Mouse (Mus musculus) midbrain, embryonic 11.5 days (tissue): ENCODE results near the gene Dgkg. TPM values are rescaled to one million over a fixed set of nuclear protein-coding genes. Genes with fewer than 3 reads are reported as not detected.
A peak's percentile ranks its signal among the peaks of the same experiment; 100 is the strongest.

Experiments
- ATAC-seq: fragments of 200-750 bp; cut with Nextera tagmentation; 2 replicates; pipeline ENCODE4 v1.8.0; 2017; ENCODE audit warnings: moderate TSS enrichment, moderate library complexity; ENCODE audit not compliant: low FRiP score
- DNase-seq: peaks from one replicate; pipeline ENCODE4 v3.0.0; 2015; ENCODE audit warnings: low spot score; ENCODE audit errors: missing footprints
- H3K27ac ChIP-seq: fragments of 300-500 bp; sonication (generic); 2 replicates; pipeline ENCODE4 v1.5.1; 2014; ENCODE audit warnings: low read depth, low read length
- H3K27me3 ChIP-seq: fragments of 300-500 bp; sonication (generic); 2 replicates; pipeline ENCODE4 v1.6.1; 2014; ENCODE audit warnings: mild to moderate bottlenecking, low read length, moderate library complexity, mixed read lengths; ENCODE audit not compliant: control insufficient read depth, insufficient read depth
- H3K36me3 ChIP-seq: fragments of 300-500 bp; sonication (generic); 2 replicates; pipeline ENCODE4 v1.6.1; 2014; ENCODE audit warnings: mild to moderate bottlenecking, low read length, moderate library complexity, mixed read lengths; ENCODE audit not compliant: control insufficient read depth, insufficient read depth
- H3K4me1 ChIP-seq: fragments of 300-500 bp; sonication (generic); 2 replicates; pipeline ENCODE4 v1.6.1; 2014; ENCODE audit warnings: low read length; ENCODE audit not compliant: control insufficient read depth, insufficient read depth
- H3K4me2 ChIP-seq: fragments of 300-500 bp; sonication (generic); 2 replicates; pipeline ENCODE4 v1.6.1; 2014; ENCODE audit warnings: mild to moderate bottlenecking, moderate library complexity
- H3K4me3 ChIP-seq: fragments of 300-500 bp; sonication (generic); 2 replicates; pipeline ENCODE4 v1.5.1; 2014; ENCODE audit warnings: low read depth, low read length
- H3K9ac ChIP-seq: fragments of 300-500 bp; sonication (generic); 2 replicates; pipeline ENCODE4 v1.6.1; 2014; ENCODE audit warnings: low read length
- H3K9me3 ChIP-seq: fragments of 300-500 bp; sonication (generic); 2 replicates; pipeline ENCODE4 v1.6.1; 2016; ENCODE audit warnings: low read length; ENCODE audit not compliant: control insufficient read depth
- WGBS: fragments of 180-500 bp; shearing (Covaris S2); extraction: QIAGEN DNeasy Blood & Tissue Kit; methylation state at CpG from one replicate; pipeline ENCODE4 v1.1.7; 2014; 5-methylcytosine and 5-hydroxymethylcytosine counted together
- polyA plus RNA-seq: library from polyadenylated mRNA; unstranded; fragments of >200 nt; fragmentation: Nextera tagmentation; extraction: Ambion mirVana; gene quantifications from 2 replicates; pipeline ENCODE4 v1.2.1, GENCODE M21; 2014

The Dgkg gene
- polyA plus RNA-seq, 1 experiment from 2014 or later, result 0.15 TPM

DNA sequence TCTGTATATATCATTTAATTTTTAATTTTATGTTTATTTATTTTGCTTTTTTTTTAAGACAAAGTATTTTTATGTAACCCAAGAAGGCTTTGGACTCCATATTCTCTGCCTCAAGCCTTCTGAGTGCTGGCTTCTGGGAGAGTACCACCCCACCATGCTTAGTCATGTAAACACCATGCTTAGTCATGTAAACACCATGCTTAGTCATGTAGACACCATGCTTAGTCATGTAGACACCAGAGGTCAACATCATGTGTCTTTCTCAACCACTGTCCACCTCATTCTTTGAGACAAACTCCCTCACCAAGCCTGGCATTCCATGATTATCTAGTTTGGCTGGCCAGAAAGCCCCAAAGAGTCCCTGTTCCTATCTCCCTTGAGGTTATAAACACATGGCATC, 25.7 kb upstream of the Dgkg start:
- no peak overlapping the region for H3K4me3 ChIP-seq
- H3K27me3 ChIP-seq, result no peaks in the 10 kb centered on the region
- H3K9ac ChIP-seq, result no peak overlapping the region
- DNase-seq (no peak), ATAC-seq (no peak)
- H3K27ac ChIP-seq, result no peak overlapping the region
- H3K4me2 ChIP-seq, result no peak overlapping the region
- H3K9me3 ChIP-seq, result no peaks in the 10 kb centered on the region
- no peaks in the 10 kb centered on the region for H3K36me3 ChIP-seq
- no peaks in the 10 kb centered on the region for H3K4me1 ChIP-seq

DNA sequence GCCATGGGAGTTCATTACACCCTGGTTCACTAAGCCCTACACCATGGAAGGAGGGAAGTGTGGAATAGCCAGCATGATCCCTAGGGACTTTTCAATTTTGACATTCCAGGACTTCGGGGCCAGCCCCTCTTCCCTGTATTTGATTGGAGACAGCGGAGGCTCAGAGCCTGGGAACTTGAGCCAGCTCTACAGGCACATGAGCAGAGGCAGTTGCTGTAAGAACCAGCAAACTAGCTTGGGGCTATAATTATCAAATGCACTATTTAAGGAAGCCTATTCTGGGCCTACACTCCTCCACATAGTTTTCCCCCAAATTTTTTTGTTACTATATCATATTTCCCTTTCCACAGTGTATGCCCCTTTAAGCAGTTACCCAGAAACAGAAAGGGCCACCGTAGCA, 22.6 kb upstream of the Dgkg start:
- DNase-seq, result no peak
- ATAC-seq, result no peak
- no peak overlapping the region for H3K9ac ChIP-seq
- no peak overlapping the region for H3K27ac ChIP-seq
- WGBS, result 73% methylated on average over 3 of the region's 3 CpGs
- no peaks in the 10 kb centered on the region for H3K4me1 ChIP-seq
- no peak overlapping the region for H3K4me2 ChIP-seq
- H3K36me3 ChIP-seq, result no peaks in the 10 kb centered on the region
- no peaks in the 10 kb centered on the region for H3K27me3 ChIP-seq
- no peak overlapping the region for H3K4me3 ChIP-seq
- no peaks in the 10 kb centered on the region for H3K9me3 ChIP-seq

DNA sequence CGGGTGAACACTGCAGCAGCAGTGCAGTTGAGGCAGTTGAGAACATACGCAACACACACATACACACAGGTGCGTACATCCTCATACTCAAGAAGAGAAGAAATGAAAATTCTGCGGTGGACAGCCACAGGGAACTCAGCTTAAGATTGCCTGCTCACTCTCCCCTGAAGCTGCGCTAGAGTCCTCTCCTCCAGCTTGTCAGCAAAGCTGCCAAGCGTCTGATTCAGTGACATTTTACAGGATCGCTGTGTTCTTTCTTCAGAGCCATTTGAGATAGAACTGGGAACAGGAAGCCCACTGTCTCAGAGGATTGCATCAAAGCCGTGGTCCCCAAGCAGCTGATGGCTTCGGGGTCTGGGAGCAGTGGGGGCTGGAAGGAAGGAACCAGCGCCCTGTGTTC, 17.6 kb upstream of the Dgkg start:
- Histone ChIP-seq H3K9ac (no peak overlapping the region), H3K4me1 (no peaks in the 10 kb centered on the region), H3K27ac (no peak overlapping the region), H3K36me3 (no peaks in the 10 kb centered on the region), H3K27me3 (no peaks in the 10 kb centered on the region), H3K9me3 (no peaks in the 10 kb centered on the region), H3K4me3 (no peak overlapping the region), H3K4me2 (no peak overlapping the region)
- DNase-seq (no peak), ATAC-seq (no peak)
- WGBS, result 94% methylated on average over 10 of the region's 10 CpGs

DNA sequence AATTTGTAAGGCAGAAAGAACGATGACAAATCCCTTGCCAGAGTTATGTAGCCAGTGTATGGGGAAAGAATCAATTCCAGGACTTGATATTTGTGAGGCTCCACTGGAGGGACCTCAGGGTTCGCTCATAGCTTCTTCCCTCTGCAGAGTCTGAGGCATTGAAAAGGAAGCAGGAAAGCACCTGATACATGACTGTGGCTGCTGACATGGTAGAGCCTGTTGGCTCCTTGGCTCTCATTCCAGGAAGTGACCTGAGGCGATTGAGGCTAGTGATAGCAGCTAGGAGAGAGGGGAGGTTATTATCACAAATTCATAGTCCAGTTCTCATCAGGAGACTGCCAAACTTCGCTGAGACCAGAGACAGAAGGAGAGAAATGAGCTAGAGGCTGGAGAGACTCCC, 17.1 kb upstream of the Dgkg start:
- H3K36me3 ChIP-seq, result no peaks in the 10 kb centered on the region
- WGBS, result 79% methylated on average over 4 of the region's 4 CpGs
- DNase-seq (no peak), ATAC-seq (no peak)
- H3K27me3 ChIP-seq, result no peaks in the 10 kb centered on the region
- H3K4me1 ChIP-seq, result no peaks in the 10 kb centered on the region
- no peak overlapping the region for H3K27ac ChIP-seq
- H3K4me3 ChIP-seq, result no peak overlapping the region
- no peak overlapping the region for H3K9ac ChIP-seq
- no peak overlapping the region for H3K4me2 ChIP-seq
- no peaks in the 10 kb centered on the region for H3K9me3 ChIP-seq

DNA sequence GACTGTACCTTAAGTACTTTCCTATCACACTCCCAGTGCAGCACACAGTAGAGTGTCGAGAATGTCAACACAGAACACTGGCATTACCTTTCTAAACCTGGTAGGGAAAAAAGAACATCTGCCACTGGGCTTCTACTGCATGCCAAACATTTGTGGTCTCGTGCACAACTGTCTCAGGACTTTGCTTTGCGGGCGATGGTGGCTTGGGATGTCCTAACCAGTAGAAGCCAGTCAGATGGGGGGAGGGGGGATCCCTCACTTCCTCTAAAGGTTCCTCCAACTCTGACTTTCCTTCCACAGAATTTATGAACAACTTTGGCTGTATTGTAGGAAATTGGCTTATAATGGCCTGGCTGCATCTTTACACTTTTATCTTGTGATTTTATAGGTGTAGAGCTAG, 7.0 kb upstream of the Dgkg start:
- no peak overlapping the region for H3K9ac ChIP-seq
- no peak for DNase-seq
- H3K27ac ChIP-seq, result no peak overlapping the region
- H3K4me2 ChIP-seq, result no peak overlapping the region
- H3K27me3 ChIP-seq, result no peaks in the 10 kb centered on the region
- H3K36me3 ChIP-seq, result no peaks in the 10 kb centered on the region
- no peaks in the 10 kb centered on the region for H3K4me1 ChIP-seq
- WGBS, result 88% methylated on average over 4 of the region's 4 CpGs
- no peak for ATAC-seq
- H3K4me3 ChIP-seq, result no peak overlapping the region
- H3K9me3 ChIP-seq, result no peaks in the 10 kb centered on the region

DNA sequence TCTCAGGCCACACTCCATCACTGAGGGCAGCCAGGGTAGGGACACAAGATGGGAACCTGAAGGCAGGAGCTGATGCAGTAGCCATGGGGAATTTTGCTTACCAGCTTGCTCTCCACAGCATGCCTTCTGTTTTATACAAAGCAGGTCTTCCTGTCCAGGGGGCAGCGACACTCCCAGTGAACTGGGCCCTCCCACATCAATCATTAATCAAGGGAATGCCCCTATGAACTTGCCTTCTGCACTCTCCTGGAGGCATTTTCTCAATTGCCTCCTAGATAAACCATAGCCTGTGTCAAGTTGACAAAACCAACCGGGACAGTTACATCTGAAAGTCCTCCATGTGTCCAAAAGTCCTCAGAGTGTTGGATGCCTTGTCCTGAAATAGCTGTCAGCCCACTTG, 6.1 kb upstream of the Dgkg start:
- ATAC-seq (no peak), DNase-seq (no peak)
- Histone ChIP-seq H3K4me2 (no peak overlapping the region), H3K9me3 (no peaks in the 10 kb centered on the region), H3K4me3 (no peak overlapping the region), H3K27me3 (peaks cover 3% of the 10 kb centered on the region; the same call in 1 of the 2 replicates), H3K36me3 (no peaks in the 10 kb centered on the region), H3K4me1 (no peaks in the 10 kb centered on the region), H3K9ac (no peak overlapping the region), H3K27ac (no peak overlapping the region)
- WGBS, result 73% methylated on average over 2 of the region's 2 CpGs

DNA sequence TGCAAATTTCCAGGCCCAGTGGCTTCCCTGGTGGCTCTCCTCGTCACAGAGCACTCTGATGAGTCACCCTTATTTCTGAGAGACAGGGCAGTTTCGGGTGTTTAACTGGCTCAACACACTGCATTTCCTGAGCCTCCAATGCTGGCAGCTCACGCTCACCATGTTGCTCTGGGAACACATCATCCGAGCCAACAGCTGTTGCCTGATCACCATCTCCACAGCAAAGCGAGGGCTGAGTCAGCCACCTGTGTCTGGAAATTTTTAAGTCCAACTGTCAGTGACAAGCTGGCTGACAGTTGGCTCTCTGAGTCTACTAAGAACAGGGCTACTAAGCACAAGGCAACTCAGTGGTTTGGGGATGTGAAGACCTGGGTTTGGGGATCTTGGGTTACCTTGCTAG, 4.1 kb upstream of the Dgkg start:
- Histone ChIP-seq H3K9me3 (no peaks in the 10 kb centered on the region), H3K36me3 (no peaks in the 10 kb centered on the region), H3K27me3 (peaks cover 24% of the 10 kb centered on the region), H3K27ac (no peak overlapping the region), H3K4me1 (peaks cover 8% of the 10 kb centered on the region), H3K4me2 (no peak overlapping the region), H3K9ac (no peak overlapping the region), H3K4me3 (no peak overlapping the region)
- ATAC-seq (no peak), DNase-seq (no peak)
- 74% methylated on average over 5 of the region's 5 CpGs for WGBS

DNA sequence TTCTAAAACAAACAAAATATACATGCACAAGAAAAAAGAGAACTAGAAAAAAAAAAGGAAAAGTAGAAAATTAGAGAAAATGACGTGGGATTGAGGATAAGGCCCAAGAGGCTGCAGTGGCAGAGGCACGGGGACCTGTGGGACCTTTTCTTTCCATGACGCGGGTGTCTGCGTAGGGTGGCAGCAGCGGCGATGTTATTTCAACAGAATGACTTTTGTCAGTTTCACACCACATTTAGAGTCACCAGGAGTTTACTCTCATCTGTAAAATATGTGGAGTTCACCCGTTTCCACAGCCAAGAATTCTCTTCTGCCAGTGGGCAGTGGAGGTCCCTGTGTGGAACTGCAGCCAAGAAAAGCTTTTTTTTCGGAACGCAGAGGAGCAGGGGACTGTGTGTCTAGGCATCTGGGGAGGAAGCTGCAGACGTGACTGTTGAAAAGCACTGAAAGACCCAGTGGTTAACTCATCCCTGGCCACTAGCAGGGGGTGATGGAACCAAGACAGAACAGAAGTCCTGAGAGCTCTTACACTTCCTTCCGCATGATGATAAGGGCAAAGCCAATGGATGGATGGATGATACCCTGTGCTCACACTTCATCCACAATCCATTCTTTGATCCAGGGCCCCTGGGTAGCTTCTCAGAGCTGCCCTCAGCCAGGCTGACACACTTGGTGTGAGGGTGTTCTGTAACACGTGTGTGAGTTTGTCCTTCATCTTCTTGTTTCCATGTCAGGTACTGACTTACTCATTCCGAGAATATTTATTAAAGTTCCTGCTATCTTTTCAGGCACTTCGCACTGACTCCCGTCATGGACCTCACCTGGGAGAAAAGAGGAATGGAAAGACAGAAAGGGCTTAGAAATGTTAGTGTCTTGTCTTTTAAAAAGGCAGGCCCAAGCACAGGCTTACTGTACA, 1.1 kb upstream of the Dgkg start:
- 80% methylated on average over 16 of the region's 16 CpGs for WGBS
- no peaks in the 10 kb centered on the region for H3K9me3 ChIP-seq
- no peak overlapping the region for H3K9ac ChIP-seq
- peaks cover 29% of the 10 kb centered on the region for H3K27me3 ChIP-seq
- H3K36me3 ChIP-seq, result no peaks in the 10 kb centered on the region
- no peak overlapping the region for H3K4me3 ChIP-seq
- DNase-seq, result no peak
- ATAC-seq, result no peak
- H3K4me1 ChIP-seq, result peaks cover 11% of the 10 kb centered on the region
- no peak overlapping the region for H3K27ac ChIP-seq
- H3K4me2 ChIP-seq, result no peak overlapping the region

DNA sequence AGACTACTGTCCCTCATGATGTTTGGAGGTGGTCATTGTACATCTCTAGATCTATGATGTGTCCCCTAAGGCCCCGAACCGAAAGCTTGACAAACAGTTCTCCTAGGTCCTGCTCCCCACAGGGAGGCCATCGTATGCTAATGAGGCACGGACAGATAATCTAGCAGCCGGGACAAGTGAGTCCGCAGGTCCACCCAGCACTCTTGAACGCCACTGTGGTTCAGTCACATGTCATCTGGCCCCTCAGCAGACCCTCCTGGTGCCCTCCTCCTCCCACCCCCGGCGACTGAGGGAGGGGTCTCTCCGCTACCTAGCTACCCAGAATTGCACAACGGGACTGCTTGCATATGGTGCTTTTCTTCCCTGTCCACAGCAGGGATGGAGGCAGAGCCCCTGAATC, 1.2 kb downstream of the Dgkg start:
- no peaks in the 10 kb centered on the region for H3K9me3 ChIP-seq
- 8% methylated on average over 11 of the region's 11 CpGs for WGBS
- peaks cover 11% of the 10 kb centered on the region for H3K4me1 ChIP-seq
- peaks cover 29% of the 10 kb centered on the region for H3K27me3 ChIP-seq
- peak overlapping the region; percentile 89; the same call in 1 of the 2 replicates for H3K4me2 ChIP-seq
- no peak for DNase-seq
- no peak overlapping the region for H3K9ac ChIP-seq
- no peaks in the 10 kb centered on the region for H3K36me3 ChIP-seq
- ATAC-seq, result no peak
- no peak overlapping the region for H3K27ac ChIP-seq
- H3K4me3 ChIP-seq, result no peak overlapping the region
